Mouse (Mus musculus) MEL (cell line): Measurements from ENCODE around the gene Adipor2. TPM values are rescaled to one million over a fixed set of nuclear protein-coding genes. Genes with fewer than 3 reads are reported as not detected.

Experiments
- DNase-seq: peaks from one replicate; pipeline ENCODE4 v3.0.0; 2011; ENCODE audit warnings: low read depth, low spot score
- H3K27ac ChIP-seq: 2 replicates; pipeline ENCODE4 v1.5.1; 2012; ENCODE audit warnings: low read depth, mild to moderate bottlenecking, control low read depth, low read length, moderate library complexity; ENCODE audit not compliant: control insufficient read depth
- H3K27me3 ChIP-seq, 2 experiments: fragments of 150-350 bp in 1 of 2; sonication (generic) in 1 of 2; 2 replicates each; pipeline ENCODE4 v1.6.1; 2012; ENCODE audit warnings: low read length in 2 of 2, mild to moderate bottlenecking in 2 of 2, improper control_type of control experiment in 1 of 2, moderate library complexity in 1 of 2; ENCODE audit not compliant: insufficient read depth in 2 of 2, control insufficient read depth in 1 of 2
- H3K36me3 ChIP-seq, 2 experiments: 2 replicates each; pipeline ENCODE4 v1.6.1; 2012 to 2014; ENCODE audit warnings: low read length in 2 of 2, improper control_type of control experiment in 1 of 2, inconsistent platforms in 1 of 2, mild to moderate bottlenecking in 1 of 2; ENCODE audit not compliant: insufficient read depth in 2 of 2, control insufficient read depth in 1 of 2
- H3K4me1 ChIP-seq, 2 experiments: fragments of 150-350 bp in 1 of 2; sonication (generic) in 1 of 2; 2 replicates each; pipeline ENCODE4 v1.6.1; 2012; ENCODE audit warnings: low read length in 2 of 2, improper control_type of control experiment in 1 of 2, mild to moderate bottlenecking in 1 of 2; ENCODE audit not compliant: insufficient read depth in 2 of 2, control insufficient read depth in 1 of 2
- H3K4me3 ChIP-seq, 2 experiments: fragments of 150-350 bp in 1 of 2; sonication (generic) in 1 of 2; 2 replicates each; pipeline ENCODE4 v1.5.1; 2012; ENCODE audit warnings: low read depth in 2 of 2, low read length in 2 of 2, mild to moderate bottlenecking in 2 of 2, moderate library complexity in 2 of 2, control low read depth in 1 of 2, improper control_type of control experiment in 1 of 2; ENCODE audit not compliant: control insufficient read depth in 1 of 2, insufficient read depth in 1 of 2
- H3K79me2 ChIP-seq: 2 replicates; pipeline ENCODE4 v1.6.1; 2012; ENCODE audit warnings: mild to moderate bottlenecking, low read length, moderate library complexity; ENCODE audit not compliant: control insufficient read depth, poor library complexity, insufficient read depth
- H3K9ac ChIP-seq: 2 replicates; pipeline ENCODE4 v1.6.1; 2012; ENCODE audit warnings: low read depth, mild to moderate bottlenecking, control low read depth, low read length, moderate library complexity; ENCODE audit not compliant: control insufficient read depth, poor library complexity, severe bottlenecking
- H3K9me3 ChIP-seq: fragments of 150-350 bp; sonication (generic); replicated peaks from 2 replicates; pipeline ENCODE4 v1.6.1; 2012; ENCODE audit warnings: mild to moderate bottlenecking, low read length, improper control_type of control experiment, moderate library complexity; ENCODE audit not compliant: insufficient read depth
- CHD1 ChIP-seq: IDR thresholded peaks from 2 replicates; pipeline ENCODE4 v1.6.1; 2012; ENCODE audit warnings: low read depth, mild to moderate bottlenecking, inconsistent platforms, low read length, improper control_type of control experiment
- ETS1 ChIP-seq: IDR thresholded peaks from 2 replicates; pipeline ENCODE4 v1.6.1; 2012; ENCODE audit warnings: low read depth, mild to moderate bottlenecking, inconsistent platforms, low read length, improper control_type of control experiment, moderate library complexity
- GATA1 ChIP-seq: IDR thresholded peaks from 2 replicates; pipeline ENCODE4 v1.6.1; 2011; ENCODE audit warnings: low read depth, low read length, improper control_type of control experiment
- JUND ChIP-seq: IDR thresholded peaks from 2 replicates; pipeline ENCODE4 v1.6.1; 2011; ENCODE audit warnings: low read depth, mild to moderate bottlenecking, improper control_type of control experiment, low read length
- KAT2A ChIP-seq: conservative IDR thresholded peaks from 2 replicates; pipeline ENCODE4 v1.6.1; 2012; ENCODE audit warnings: low read depth, low read length, improper control_type of control experiment, inconsistent platforms
- MYB ChIP-seq: IDR thresholded peaks from 2 replicates; pipeline ENCODE4 v1.6.1; 2011; ENCODE audit warnings: mild to moderate bottlenecking, low read depth, low read length, improper control_type of control experiment
- MYC ChIP-seq: IDR thresholded peaks from 2 replicates; pipeline ENCODE4 v1.6.1; 2011; ENCODE audit warnings: low read depth, mild to moderate bottlenecking, low read length, improper control_type of control experiment, moderate library complexity
- NRF1 ChIP-seq: IDR thresholded peaks from 2 replicates; pipeline ENCODE4 v1.6.1; 2014; ENCODE audit warnings: low read depth, mild to moderate bottlenecking, inconsistent platforms, low read length, improper control_type of control experiment, moderate library complexity; ENCODE audit not compliant: poor library complexity, insufficient read depth, severe bottlenecking
- POLR2A ChIP-seq, 2 experiments: IDR thresholded peaks; 2 replicates each; pipeline ENCODE4 v1.6.1; 2011 to 2012; ENCODE audit warnings: low read length in 2 of 2, mild to moderate bottlenecking in 2 of 2, control low read depth in 1 of 2, improper control_type of control experiment in 1 of 2, low read depth in 1 of 2, moderate library complexity in 1 of 2; ENCODE audit not compliant: control insufficient read depth in 1 of 2, insufficient read depth in 1 of 2, poor library complexity in 1 of 2
- RAD21 ChIP-seq: IDR thresholded peaks from 2 replicates; pipeline ENCODE4 v1.6.1; 2011; ENCODE audit warnings: mild to moderate bottlenecking, low read depth, low read length, improper control_type of control experiment
- SIN3A ChIP-seq: IDR thresholded peaks from 2 replicates; pipeline ENCODE4 v1.6.1; 2012; ENCODE audit warnings: low read length, improper control_type of control experiment, inconsistent platforms
- SMC3 ChIP-seq: IDR thresholded peaks from 2 replicates; pipeline ENCODE4 v1.6.1; 2011; ENCODE audit warnings: low read depth, low read length, improper control_type of control experiment
- USF1 ChIP-seq: IDR thresholded peaks from 2 replicates; pipeline ENCODE4 v1.6.1; 2014; ENCODE audit warnings: low read depth, mild to moderate bottlenecking, inconsistent platforms, low read length, improper control_type of control experiment, moderate library complexity
- ZC3H11A ChIP-seq: IDR thresholded peaks from 2 replicates; pipeline ENCODE4 v1.6.1; 2012; ENCODE audit warnings: low read depth, mild to moderate bottlenecking, inconsistent platforms, low read length, improper control_type of control experiment
- ZMIZ1 ChIP-seq: IDR thresholded peaks from 2 replicates; pipeline ENCODE4 v1.6.1; 2012; ENCODE audit warnings: low read depth, mild to moderate bottlenecking, inconsistent platforms, low read length, improper control_type of control experiment, moderate library complexity
- polyA plus RNA-seq, 2 experiments: library from polyadenylated mRNA; stranded (reverse) in 1 of 2; unstranded in 1 of 2; fragments of >175 nt in 1 of 2; fragments of >200 nt in 1 of 2; gene quantifications; 2 replicates each; pipeline versions ENCODE4 v1.2.1 to v1.2.4; 2012; ENCODE audit warnings: low replicate concordance in 2 of 2, low read depth in 1 of 2; ENCODE audit not compliant: insufficient read length in 2 of 2, insufficient read depth in 1 of 2, missing spikeins in 1 of 2
- total RNA-seq: library from RNA; depleted of rRNA; stranded (reverse); fragments of 300-350 nt; gene quantifications from 2 replicates; pipeline ENCODE4 v1.2.3, GENCODE M21; 2012

Adipor2 gene
- total and polyA plus RNA-seq, 3 experiments, result 37.6 to 41.3 TPM; not detected in 1

DNA sequence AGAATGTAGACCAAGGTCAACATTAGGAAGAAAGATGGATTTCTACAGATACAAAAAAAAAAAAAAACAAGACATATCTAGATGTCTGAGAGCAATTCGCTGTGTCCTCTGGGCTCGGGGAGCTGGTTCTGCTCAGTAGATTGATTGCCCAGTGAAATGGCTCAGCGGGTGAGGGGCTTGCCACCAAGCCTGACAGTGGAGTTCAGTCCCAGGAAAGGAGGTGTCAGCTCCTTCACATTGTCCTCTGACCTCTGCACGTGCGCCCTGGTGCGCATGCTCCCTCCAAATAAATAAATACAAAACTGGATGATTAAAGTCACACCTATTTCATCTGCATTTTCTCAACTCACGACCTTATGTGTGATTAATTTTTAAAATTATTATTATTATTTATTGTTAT lies 1.9 kb upstream of the Adipor2 start:
- Histone ChIP-seq H3K9ac (no peak overlapping the region), H3K4me1 (peaks cover 4 to 5% of the 10 kb centered on the region in 2 experiments; a peak in 2 of 4 replicates), H3K9me3 (no peaks in the 10 kb centered on the region), H3K36me3 (peaks cover 0 to 4% of the 10 kb centered on the region in 2 experiments; a peak in 1 of 4 replicates), H3K79me2 (no peaks in the 10 kb centered on the region), H3K27me3 (peaks cover under 1 to 3% of the 10 kb centered on the region in 2 experiments; a peak in 3 of 4 replicates), H3K27ac (no peak overlapping the region), H3K4me3 (no peak overlapping the region)
- no peak for DNase-seq
- TF ChIP-seq SIN3A (no peak), SMC3 (no peak), MYC (no peak), JUND (no peak), GATA1 (no peak), ETS1 (no peak), ZC3H11A (no peak), KAT2A (no peak), NRF1 (no peak), POLR2A (IDR thresholded peaks at IDR 0.05; ENCODE audit: control insufficient read depth in 1 of 2, insufficient read depth in 1 of 2, low read depth in 1 of 2, low read length in 2 of 2, poor library complexity in 1 of 2) (no peak), ZMIZ1 (no peak)

DNA sequence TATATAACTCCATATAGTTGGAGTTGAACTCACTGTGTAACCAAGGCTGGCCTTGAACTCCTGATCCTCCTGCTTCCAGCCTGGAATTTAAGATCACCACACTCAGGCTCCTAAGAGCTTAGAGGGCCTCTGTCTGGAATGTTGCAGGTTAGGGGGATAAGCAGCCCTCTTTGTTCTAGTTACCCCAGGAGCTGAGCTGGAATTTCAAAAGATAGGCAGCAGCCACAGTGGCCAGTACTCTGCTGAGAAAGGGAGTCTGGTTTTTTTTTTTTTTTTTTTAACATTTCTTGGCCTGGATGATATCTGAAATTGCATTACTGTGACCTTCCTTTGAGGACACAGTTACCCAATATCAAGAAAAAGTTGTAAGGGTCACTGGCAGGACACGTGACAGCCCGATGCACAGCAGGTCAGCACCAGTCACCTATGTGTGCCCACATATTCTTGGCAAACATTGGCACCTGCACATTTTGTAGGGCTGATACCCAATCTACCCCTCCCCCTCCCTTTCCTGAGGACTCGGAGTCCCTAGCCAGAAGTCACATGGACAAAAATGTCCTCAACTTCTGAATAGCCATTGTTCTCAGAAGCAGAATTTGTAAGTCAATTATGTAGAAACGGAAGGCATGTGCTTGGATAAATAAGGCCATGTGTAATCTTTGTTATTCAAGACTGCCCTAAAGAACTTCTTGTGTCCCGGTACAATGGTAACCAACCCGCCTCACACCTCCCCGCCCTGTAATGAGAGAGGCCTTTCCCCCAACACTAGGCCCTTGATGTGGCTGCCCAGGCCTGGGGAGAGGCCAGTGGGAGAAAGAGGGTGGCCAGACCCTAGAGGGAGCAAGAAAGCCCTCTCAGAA lies 1.1 kb upstream of the Adipor2 start:
- peaks cover 0 to 4% of the 10 kb centered on the region in 2 experiments; a peak in 1 of 4 replicates for H3K36me3 ChIP-seq
- no peak overlapping the region for H3K27ac ChIP-seq
- no peaks in the 10 kb centered on the region for H3K9me3 ChIP-seq
- no peak for TF ChIP-seq RAD21
- no peak for TF ChIP-seq USF1
- TF ChIP-seq CHD1, result no peak
- no peak for TF ChIP-seq MYB
- TF ChIP-seq, all 39 proteins: peak for 0
- Histone ChIP-seq H3K27me3 (no peaks in the 10 kb centered on the region; a peak in 1 of 4 replicates), H3K4me3 (no peak overlapping the region), H3K9ac (no peak overlapping the region), H3K79me2 (no peaks in the 10 kb centered on the region), H3K4me1 (peaks cover 4 to 5% of the 10 kb centered on the region in 2 experiments; a peak in 2 of 4 replicates)
- DNase-seq, result no peak
